ENCODE assay signal across 10 mouse cellular contexts in genomic region chr4:136123111-136123791, GRCm38 (mm10). TPM values are rescaled to one million over a fixed set of nuclear protein-coding genes. Genes with fewer than 3 reads are reported as not detected.
DNase-seq lines count a peak whose midpoint lies in the region; ATAC-seq and TF ChIP-seq lines count a peak whose summit lies in the region.
"Had no signal": no experiment of that assay in that cellular context is flagged by ENCODE, and none has a peak within 500 bp of the region (broad histone marks: within the 10 kb centered on the region; RNA-seq: fewer than 3 reads in every experiment).

No protein-coding gene starts in this region.

- no peak overlapping the region for H3K4me3 ChIP-seq in thymus, adult 2 months (ENCODE audit: control insufficient read depth, insufficient read depth, low read length)
- H3K4me3 ChIP-seq in stomach, embryonic 16.5 days (replicated peaks; ENCODE audit: low read length): no peak overlapping the region
- H3K4me3 ChIP-seq: hindbrain, embryonic 10.5 days; lung, embryonic 15.5 days had no signal

- no peak overlapping the region for H3K4me2 ChIP-seq in stomach, embryonic 16.5 days (ENCODE audit: low read depth, low read length)
- H3K4me2 ChIP-seq: lung, embryonic 15.5 days had no signal

- peak overlapping the region; percentile 24; the same call in 1 of the 2 replicates for H3K27ac ChIP-seq in thymus, adult 2 months (ENCODE audit: control insufficient read depth, insufficient read depth, low read length)
- peak overlapping the region; percentile 74 for H3K27ac ChIP-seq in stomach, embryonic 16.5 days (ENCODE audit: low read length)
- H3K27ac ChIP-seq: hindbrain, embryonic 10.5 days; lung, embryonic 15.5 days had no signal

- 63% methylated on average over 8 of the region's 8 CpGs for WGBS in thymus, adult 2 months
- whole genome bisulfite sequencing in stomach, embryonic 16.5 days: 38% methylated on average over 8 of the region's 8 CpGs

- H3K36me3 ChIP-seq in thymus, adult 2 months (ENCODE audit: control insufficient read depth, insufficient read depth, low read length): no peaks in the 10 kb centered on the region
- no peaks in the 10 kb centered on the region for H3K36me3 ChIP-seq in stomach, embryonic 16.5 days (ENCODE audit: control insufficient read depth, insufficient read depth, low read length)
- H3K36me3 ChIP-seq: hindbrain, embryonic 10.5 days; lung, embryonic 15.5 days had no signal

- no peak for TF ChIP-seq CTCF in thymus, adult 2 months (IDR thresholded peaks at IDR 0.05; ENCODE audit: borderline replicate concordance, control insufficient read depth, extremely low read depth, insufficient read depth, low read length, poor library complexity)

- peak; percentile 69 for ATAC-seq in inflammation-experienced regulatory T-cells, adult 6 months
- peak; percentile 51; the same call in 1 of the 2 replicates for ATAC-seq in stomach, embryonic 16.5 days (ENCODE audit: insufficient read depth, low FRiP score)

- 0 out of 2 replicates have a peak overlapping the region, but pooled peaks have one; percentile 51 for H3K9ac ChIP-seq in stomach, embryonic 16.5 days (ENCODE audit: low read length)
- H3K9ac ChIP-seq: lung, embryonic 15.5 days had no signal

- no peaks in the 10 kb centered on the region for H3K9me3 ChIP-seq in stomach, embryonic 16.5 days (replicated peaks; ENCODE audit: control insufficient read depth, low read length)
- H3K9me3 ChIP-seq: hindbrain, embryonic 10.5 days; lung, embryonic 15.5 days had no signal

- peak; percentile 29 for DNase-seq in adrenal gland, postnatal 14 days
- no peak for DNase-seq in adrenal gland, postnatal 4 days (ENCODE audit: low spot score in 2 of 2)
- DNase-seq in thymus, adult 2 months: no peak
- DNase-seq in thymus, adult 18-20 months: no peak
- DNase-seq in layer of hippocampus, adult 11-12 months (ENCODE audit: low spot score): no peak
- DNase-seq in gastrocnemius, adult 18-20 months (ENCODE audit: low spot score): no peak

- no peak for TF ChIP-seq POLR2A in thymus, adult 2 months (IDR thresholded peaks at IDR 0.05; ENCODE audit: control insufficient read depth, extremely low read depth, insufficient read depth, low read length, poor library complexity)

- peaks cover 39% of the 10 kb centered on the region for H3K4me1 ChIP-seq in thymus, adult 2 months (replicated peaks; ENCODE audit: control insufficient read depth, insufficient read depth, low read length)
- H3K4me1 ChIP-seq in stomach, embryonic 16.5 days (ENCODE audit: control insufficient read depth, insufficient read depth, low read length): peaks cover 19% of the 10 kb centered on the region

- no peaks in the 10 kb centered on the region for H3K27me3 ChIP-seq in thymus, adult 2 months (ENCODE audit: control insufficient read depth, insufficient read depth, low read length)
- no peaks in the 10 kb centered on the region for H3K27me3 ChIP-seq in stomach, embryonic 16.5 days (ENCODE audit: control insufficient read depth, insufficient read depth, low read length)
- H3K27me3 ChIP-seq: lung, embryonic 15.5 days had no signal

RNA-seq across cellular contexts. Expression of gene Id3, which starts 20.0 kb away (rescaled TPM):
- 91.3 and 98.0 TPM in 2 replicates for total RNA-seq in adrenal gland, postnatal 14 days (2021)
- 10 to 100 TPM; 97.4 to 99.5 TPM for total RNA-seq in adrenal gland, postnatal 4 days (2021)
- 312 and 357 TPM in 2 replicates for polyA plus RNA-seq in thymus, adult 2 months (2012; rRNA removed)
- polyA plus RNA-seq in inflammation-experienced regulatory T-cells, adult 6 months (2017; shearing (Covaris generic)): 100 to 1,000 TPM; 125 to 343 (median 290) TPM
- polyA plus RNA-seq in stomach, embryonic 16.5 days (2015; fragmentation: Nextera tagmentation; extraction: Ambion mirVana): 271 and 285 TPM in 2 replicates
- 10 to 100 TPM; 13.7 to 24.1 TPM for total RNA-seq in gastrocnemius, adult 18-20 months (2021)

RNA-seq across cellular contexts. Expression of gene E2f2, which starts 48.9 kb away (rescaled TPM):
- 12.0 and 13.6 TPM in 2 replicates for total RNA-seq in adrenal gland, postnatal 14 days (2021)
- total RNA-seq in adrenal gland, postnatal 4 days (2021): 10 to 100 TPM; 15.0 to 23.0 TPM
- polyA plus RNA-seq in thymus, adult 2 months (2012; rRNA removed): 164 and 208 TPM in 2 replicates
- 10 to 100 TPM; 15.0 to 44.4 (median 16.8) TPM for polyA plus RNA-seq in inflammation-experienced regulatory T-cells, adult 6 months (2017; shearing (Covaris generic))
- 7.7 and 9.3 TPM in 2 replicates for polyA plus RNA-seq in stomach, embryonic 16.5 days (2015; fragmentation: Nextera tagmentation; extraction: Ambion mirVana)
- total RNA-seq in gastrocnemius, adult 18-20 months (2021): under 1 TPM; 0.73 to 0.76 TPM
